Mouse (Mus musculus) retina, postnatal 7 days (tissue): ENCODE results near the gene Dusp10.

Experiments used
- DNase-seq: peaks from one replicate; pipeline ENCODE4 v3.0.0-alpha.2; 2012; ENCODE audit warnings: low read depth, low spot score

Gene Dusp10

DNA sequence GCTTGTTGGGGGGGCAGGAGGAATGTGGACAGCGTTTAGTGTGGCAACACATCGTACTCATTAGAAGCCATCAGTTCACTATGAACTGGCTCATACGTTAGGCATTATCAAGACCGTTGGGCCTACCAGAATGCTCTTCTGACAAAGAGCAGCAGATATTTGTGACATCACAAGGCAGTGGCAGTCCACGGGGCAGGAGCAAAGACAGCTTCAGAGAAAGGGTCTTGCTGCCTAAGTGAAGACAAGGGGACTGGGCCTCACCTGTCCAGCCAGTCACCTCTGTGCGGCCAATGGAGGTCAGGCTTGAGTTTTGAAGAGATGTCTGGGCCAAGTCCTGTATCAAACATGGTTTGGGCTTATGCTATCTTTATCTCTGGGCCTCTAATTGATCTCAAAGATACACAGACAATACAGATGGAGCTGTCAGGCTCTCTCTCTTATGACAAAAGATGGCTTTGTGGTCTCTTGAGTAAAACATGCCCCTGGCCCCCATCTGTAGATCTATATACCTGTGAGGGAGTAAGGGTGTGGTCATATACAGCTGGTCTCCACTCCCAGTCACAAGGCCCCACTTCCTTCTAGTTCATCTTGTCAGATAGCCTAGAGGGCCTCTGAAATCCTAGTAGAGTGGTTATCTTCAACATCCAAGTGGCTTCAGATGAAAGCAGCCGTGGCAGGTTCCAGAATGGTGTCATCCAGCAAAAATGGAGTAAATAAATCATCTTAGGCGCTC, 17.1 kb downstream of the Dusp10 start:
- DNase-seq, result no peak

DNA sequence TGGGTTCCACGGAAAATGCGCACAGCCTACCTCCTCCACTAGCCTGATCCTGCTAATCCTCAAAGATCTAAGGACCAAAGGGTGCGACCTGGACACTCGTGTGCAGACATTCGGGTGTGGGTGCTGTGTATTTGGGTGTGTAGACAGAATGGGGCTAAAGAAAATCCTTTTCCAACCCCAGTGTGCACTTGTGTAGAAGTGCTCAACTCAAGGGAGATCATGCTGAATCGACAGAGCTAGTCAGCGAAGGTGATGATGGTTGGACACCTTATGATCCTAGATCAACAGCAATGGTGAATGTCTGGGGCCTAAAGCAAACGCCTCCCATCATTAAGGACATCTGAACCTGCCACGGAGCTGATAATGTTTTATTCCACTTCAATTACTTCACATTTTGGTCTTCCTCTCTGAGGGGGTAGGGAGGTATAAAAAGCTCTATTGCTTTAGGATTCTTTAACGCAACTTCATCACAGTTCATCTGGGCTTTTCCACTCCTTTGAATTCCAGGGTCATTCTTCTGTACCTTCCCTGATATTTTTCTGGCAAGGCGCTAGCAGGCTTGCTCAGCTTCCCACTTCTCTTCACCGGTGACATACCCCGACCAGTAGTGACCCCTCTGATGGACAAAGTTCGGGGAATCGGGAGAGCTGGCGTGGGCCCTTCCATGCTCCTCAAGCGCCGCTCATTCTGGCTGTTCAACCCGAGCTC, 19.7 kb downstream of the Dusp10 start:
- no peak for DNase-seq

DNA sequence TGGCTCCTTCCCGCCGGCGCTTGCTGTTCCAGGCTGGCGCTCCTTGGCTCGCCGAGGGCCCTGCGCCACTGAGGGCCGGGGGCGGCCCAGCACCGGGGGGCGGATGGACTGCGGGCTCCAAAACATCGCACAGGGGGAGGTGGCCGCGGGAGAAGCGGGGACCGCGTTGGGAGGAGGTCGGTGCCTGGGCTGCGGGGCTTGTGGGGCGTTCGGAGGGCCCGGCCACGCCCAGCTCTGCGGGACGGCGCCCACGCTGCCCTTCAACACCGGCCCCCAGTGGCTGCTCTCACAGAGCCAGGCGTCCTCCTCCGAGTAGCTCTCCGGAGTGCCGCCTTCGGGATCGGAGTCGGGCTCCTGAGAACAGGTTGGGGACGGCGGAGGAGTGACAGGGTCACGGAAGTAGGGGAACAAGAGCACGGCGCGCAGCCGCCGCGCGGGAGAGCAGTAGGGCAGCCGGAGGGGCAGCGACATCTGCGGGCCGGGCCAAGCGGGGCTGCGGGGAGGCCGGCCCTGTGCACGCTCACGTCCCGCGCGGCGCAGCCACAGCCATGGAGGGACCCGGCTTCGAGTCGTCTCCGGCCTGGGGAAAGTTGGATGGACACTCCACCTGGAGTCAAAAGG, 20.4 kb downstream of the Dusp10 start:
- DNase-seq, result peak; percentile 16

DNA sequence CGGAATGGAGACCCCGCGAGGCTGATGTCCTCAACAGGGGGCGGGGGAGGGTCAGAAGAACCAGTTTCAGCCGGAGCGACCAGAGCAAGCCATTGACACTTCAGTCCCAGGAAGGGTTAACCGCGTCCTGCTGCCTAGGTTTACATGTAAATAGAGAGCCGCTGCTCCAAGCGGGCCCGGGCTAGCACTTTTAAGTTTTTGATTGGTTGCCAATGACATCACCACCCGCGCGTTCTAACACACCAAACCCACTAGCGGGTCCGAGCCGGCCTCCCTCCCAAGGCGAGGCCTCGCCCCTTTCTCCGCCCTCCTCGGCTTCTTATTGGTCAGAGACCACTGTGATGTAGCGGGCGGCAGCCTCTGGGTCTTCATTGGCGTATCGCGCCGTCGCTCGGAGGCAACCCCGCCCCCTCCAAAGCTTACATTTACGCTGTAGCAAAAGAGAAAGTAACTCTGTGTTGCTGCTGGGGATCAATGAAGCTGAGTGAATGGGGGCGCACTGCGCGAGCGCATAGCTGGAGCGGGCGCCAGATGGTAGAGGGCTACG, 21.0 kb downstream of the Dusp10 start, which contains the start of gene 1700056E22Rik:
Gene 1700056E22Rik (minus strand): TSS at position 291 of the 547 bp plus-strand sequence.
- DNase-seq, result peak; percentile 96

DNA sequence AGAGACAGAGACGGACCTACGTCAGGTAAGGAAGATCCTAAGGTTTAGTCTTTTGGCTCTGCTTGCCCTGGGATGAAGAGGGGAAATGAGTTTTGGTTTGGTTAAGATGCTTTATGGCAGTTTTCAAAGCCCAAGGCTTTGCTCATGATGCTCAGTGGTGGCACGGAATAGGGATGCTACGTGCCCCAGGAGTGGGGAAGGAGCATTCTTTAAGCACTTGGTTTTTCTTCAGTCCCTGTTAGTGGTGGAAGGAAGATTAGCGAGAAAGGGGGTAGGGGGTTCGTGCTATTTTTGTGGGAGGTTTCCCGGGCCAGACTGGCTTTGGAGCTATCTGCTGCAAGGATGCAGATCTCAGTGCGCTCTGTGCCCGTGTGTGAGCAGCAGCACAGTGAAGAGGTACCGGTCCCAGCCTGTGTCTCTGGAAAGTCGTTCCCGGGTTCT, 21.7 kb downstream of the Dusp10 start:
- no peak for DNase-seq

DNA sequence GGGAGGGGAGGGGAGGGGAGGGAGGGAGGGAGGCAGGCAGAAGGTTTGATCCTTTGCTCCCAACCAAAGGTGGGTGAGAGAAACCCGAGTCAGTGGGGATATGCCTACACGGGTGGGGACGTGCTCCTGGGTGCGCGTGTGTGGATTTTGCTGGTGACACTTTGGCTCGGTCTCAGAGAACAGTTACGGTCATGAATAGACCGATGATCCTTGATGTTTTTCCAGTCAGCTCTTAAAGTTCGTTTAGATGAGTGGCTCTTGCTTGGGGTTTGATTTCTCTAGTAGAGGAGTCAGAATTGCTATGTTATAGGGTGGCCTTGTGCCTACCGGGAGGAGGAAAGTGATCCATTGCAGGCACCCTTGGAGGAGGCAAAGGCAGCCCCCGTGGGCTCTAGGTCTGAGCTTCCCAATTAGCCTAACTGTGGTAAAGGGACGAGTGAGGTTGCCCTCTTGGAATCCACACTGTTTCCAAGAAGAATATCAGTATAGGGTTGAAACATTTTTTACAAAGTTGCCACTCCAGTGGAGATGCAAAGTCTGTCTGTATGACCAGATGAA, 22.3 kb downstream of the Dusp10 start:
- DNase-seq, result no peak

DNA sequence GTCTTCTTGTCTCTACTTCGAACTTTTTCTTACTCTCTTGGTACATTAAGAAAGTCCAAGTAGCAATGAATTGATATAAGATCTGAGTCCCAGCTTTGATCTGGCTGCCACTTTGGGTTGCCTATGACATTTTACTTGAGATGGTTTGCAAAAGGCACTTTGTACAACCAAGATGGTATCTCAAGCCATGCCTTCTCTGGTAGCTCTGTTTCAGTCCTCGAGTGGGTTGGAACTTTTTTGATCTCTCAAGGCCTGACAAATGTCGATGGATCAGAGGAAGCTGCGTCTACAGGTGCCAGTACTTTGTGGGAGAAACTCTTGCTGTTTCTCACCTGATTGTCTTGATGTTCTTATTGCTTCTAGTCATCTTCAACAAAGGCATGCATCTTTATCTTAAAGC, 24.7 kb downstream of the Dusp10 start:
- DNase-seq, result no peak

DNA sequence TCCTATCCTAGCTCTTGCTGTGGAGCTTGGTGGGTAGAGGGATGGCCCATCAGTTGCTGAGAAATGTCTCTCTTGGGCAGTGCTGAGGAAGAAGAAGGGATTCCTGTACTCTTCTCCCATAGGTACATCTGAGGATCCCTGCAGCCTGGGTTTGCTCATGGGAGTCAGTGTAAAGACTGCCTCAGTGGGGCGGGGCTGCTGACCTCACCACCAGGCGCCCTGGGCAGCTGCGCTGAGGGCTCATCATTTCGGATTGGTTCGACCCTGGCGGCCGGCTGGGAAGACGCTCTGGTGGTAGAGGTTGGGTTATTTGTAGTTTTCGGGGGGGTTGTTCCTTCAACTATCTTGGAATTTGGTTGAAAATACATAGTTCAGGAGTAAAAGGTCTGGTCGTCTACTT, 26.2 kb downstream of the Dusp10 start:
- DNase-seq, result no peak

DNA sequence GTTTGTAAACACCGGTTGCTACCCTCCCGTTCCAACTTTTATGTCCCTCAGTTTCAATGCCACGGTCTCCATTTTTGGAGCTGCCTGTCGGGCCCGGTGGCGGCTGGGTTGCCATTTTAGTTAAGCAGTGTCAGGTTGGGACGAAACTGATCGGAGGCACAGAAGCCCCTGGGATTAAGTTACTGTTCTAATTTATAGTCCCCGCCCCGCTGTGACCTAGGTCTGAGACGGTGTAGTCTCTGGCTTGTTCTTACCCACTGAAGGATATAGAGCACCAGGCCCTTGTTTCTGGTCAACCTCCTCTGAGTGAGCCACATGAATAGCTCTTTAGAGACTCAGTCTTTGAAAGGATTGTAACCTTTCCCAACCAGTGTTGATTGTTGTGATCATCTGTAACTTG, 27.1 kb downstream of the Dusp10 start:
- no peak for DNase-seq

DNA sequence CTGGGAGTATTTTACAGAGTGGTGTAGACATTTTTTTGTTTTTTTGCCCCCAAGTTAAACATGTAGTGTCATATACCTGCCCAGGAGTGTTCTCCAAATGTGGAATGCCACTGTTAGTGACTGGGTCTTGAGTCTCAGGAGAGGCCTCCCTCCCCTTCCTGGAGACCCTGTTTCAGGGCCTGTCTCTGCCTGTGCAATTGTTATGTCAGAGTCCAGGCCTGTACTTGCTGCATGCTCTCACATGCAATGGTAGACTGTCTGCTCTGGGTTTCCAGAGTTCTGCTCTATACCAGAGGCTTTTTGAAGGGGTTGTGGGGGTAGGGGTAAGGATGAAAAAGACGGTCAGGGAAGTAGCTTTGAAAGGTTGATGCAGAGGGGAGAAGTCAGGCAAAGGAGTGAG, 27.8 kb downstream of the Dusp10 start:
- no peak for DNase-seq

DNA sequence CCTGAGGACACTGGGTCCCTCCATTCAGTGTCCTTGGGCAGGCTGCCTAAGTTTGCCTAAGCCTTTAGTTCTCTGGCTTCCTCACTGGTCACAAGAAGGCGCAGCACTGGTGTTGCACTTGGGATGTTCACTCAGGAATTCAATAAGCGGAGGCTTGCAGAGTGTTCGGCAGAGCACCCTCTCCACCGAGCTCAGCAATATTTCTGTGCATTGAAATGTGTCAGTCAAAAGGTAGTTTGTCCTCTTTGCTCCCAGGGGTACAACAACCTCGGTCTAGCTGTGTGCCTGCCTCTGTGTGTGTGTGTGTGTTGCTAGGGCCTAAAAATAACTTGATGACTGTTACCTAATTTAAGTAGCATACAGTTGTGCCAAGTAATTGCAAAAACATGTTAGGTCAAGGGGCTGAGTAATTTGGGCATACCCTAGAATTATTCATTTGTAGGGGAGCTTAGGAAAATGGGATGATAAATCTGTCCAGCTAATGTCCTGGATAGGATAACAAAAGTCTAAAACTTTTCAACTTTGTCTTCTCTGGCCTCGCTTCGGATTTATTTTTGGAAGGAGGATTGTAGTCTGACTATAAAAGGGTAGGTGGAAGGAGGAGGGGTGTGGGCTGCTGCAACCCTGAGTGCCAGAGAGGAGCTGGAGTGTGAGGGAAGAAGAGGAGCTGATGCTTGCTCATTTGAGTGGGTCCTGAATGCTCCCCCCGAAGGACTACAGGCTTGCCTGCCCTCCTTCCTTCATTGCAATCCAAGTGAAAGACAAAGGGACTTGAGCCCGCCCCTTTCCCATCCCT, 28.9 kb downstream of the Dusp10 start:
- no peak for DNase-seq

DNA sequence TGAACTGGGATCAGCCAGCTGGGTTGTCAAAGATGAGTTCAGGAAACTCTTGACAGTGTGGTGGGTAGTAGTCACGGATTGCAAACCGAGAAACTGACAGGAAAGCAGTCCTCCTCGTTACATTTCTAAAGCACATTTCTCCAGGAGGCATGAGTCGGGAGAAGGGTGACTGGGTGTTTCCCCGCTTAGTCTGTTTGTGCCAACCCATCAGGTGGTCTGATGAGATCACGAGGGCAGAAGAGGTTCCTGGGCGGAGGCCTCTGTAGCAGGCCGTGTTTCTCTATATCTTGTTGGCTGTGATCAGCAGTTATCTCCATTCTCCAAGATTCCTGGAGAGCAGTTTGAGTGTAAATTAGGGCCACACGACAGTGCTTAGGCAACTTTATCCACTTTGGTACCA, 29.6 kb downstream of the Dusp10 start:
- no peak for DNase-seq

DNA sequence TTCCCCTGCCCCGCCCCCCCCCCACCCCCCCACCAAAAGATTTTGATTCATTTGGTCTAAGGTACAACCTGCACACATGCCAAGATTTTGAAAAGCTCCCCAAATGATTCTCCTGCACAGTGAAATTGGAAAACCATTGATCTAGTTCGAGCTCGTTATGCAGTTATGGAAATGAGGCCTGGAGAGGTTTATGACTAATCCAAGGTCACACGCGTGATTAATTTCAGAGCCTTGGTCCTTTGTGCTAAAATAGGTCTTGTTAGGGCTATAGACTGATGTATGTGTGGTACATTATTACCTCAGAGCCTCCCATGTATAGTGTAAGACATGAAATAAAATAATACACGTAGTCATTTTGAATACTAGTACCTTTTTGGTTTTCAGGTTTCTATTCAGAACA, 30.3 kb downstream of the Dusp10 start:
- DNase-seq, result no peak

DNA sequence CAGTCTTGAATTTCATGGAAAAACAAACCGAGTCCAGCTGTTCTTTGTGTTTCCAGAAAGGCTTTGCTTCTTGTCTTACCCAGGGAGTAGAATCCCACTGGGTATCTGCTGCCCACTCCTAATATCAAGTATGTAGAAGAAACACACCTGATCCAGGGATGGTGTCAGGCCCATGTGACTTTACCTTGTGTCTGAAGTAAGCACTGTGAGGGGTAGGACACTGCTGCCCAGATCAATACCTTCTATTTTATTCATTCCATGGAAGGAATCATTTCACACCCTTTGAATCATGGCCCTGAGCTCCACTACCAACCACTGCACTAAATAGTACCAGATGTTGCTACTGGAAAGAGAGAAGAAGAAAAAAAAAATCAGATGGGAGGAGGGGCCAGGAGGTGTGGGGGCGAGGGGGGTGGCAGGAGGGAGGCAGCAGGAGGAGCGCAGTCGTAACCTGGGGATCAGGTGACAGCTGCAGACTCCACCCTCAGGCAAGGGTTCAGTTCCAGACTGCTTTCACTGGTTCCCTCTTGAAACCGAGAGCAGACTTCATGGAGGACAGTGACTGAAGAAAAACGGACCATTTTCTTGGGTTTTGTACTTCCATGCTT, 33.1 kb downstream of the Dusp10 start:
- DNase-seq, result no peak

DNA sequence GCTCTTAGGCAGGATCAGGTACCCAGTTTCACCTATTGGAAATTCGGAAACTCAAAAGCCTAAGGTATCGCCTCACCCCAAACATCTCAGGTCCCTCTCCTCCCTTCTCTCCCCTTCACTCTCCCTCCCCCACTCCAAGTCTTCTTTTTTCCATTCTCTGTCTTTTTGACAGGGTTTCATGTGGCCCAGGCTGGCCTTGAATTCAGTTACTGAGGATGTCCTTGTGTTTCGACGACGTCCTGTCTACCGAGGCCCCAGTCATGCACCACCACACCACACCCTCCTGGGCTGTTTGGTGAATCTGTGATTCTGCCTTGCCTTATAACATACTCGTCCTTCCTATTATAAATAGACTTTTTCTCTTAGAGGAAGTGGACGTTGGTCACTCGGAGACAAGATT, 34.7 kb downstream of the Dusp10 start:
- no peak for DNase-seq

DNA sequence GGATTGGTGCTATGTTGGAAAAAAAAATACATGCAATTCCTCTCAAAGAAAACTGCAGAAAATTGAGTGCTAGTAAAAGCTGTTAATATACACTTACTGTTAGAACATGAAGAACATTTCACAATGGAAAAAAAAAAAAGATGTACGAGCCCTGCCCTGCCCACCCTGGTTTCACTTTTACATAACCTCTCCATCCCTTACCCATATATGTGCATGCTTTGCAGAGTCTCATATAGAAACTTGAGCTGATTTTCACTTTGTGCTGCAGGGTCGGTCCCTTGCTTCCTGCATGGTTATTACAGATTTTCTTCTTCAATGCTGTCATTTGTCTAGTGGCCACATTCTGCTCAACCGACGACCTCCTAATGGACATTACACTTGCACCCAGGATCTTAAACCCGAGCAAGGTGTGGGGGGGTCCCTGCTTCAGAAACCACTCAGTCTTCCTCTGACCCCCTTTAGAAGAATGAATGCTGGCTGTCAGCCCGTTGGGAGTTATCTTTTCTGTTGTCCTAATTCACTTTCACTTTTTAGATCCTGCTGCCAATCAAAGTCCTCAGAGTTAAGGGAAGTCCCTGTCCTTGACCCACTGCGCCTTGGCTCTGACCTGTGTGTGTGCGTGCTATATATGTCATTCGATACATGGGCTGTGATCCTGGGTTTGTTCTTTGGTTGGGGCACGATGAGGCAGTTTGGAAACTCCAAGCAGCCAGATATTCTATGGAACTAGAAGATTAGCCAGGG, 35.7 kb downstream of the Dusp10 start:
- no peak for DNase-seq

DNA sequence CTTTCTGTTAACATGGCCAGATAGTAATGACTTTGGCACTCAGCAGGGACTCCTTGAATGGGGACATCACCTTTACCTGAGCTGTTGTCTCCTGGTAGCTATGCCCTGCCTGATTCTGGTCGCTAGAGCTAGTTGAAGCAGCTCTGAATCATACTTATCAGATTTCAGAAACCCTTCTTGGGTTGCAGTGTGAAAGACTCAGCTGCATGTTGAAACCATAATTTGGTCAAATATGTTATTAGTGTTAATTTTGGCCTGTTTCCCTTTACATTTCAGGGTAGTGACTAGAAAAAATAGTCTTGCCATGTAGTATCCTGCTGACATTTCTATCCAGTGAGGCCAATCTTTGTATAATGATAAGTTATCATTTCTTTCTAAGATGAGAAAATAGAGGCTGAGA, 38.2 kb downstream of the Dusp10 start:
- DNase-seq, result no peak

DNA sequence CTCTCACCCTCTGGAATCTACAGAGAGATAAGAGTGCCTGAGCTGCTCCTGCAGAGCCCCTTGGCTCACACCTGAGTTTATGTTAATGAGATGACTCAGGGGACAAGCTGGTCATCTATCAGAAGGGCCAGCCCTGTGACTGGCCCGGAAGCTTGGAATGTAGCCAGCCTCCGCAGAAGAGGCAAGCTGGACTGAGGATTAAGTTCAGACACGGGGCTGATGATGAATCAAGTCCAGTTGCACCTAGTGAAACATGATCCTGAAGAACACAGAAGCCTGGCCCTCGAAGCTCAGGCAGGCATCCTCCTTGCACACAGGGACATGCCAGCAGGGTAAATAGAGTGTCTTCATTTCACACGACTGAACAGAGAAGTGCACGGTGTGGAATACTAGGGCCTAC, 38.7 kb downstream of the Dusp10 start:
- DNase-seq, result no peak

DNA sequence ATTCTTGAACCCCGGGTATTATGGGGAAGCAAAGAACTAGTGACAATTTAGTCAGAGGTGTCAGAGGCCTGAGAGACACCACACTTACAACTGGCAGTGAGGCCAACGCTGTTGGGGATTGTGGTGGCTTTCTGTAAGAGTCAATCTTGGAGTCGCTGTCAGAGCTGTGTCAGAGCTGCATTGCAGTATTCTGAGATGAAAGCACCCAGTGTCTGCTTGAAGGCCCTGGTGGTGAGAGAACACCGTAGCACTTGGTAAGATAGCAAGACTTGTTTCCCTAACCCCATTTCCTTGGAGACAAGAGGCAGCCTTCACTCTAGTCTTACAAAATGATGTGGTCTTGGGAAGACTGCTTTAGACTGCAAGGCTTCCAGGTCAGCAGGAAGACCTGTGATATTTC, 39.2 kb downstream of the Dusp10 start:
- DNase-seq, result no peak

DNA sequence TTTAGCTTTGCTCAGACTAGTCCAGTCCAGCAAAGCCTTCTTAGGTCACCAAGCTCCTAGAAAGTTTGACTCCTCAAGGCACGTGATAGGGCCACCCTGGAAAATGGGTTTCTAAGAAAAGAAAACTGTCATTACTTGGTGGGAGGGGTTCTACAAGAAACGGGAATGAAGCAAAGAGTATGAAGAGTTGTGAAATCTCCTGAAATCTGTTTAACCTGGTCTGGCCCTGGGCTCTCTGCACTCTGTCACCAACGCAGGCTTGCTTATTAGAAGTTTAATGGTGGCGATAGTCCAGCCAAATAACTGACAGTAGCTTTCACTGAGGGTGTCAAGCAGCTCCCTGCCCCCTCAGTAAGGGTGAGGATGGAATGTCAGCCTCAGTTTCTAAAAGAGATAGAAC, 40.0 kb downstream of the Dusp10 start:
- DNase-seq, result no peak
